Mouse (Mus musculus): Measurements from ENCODE around the gene Gpr37. TPM values are rescaled to one million over a fixed set of nuclear protein-coding genes. Genes with fewer than 3 reads are reported as not detected.
A peak's percentile ranks its signal among the peaks of the same experiment; 100 is the strongest.

Gene Gpr37
- polyA plus RNA-seq (2015; fragmentation: Nextera tagmentation; extraction: Ambion mirVana), result 2.5 and 2.9 TPM in 2 replicates

DNA sequence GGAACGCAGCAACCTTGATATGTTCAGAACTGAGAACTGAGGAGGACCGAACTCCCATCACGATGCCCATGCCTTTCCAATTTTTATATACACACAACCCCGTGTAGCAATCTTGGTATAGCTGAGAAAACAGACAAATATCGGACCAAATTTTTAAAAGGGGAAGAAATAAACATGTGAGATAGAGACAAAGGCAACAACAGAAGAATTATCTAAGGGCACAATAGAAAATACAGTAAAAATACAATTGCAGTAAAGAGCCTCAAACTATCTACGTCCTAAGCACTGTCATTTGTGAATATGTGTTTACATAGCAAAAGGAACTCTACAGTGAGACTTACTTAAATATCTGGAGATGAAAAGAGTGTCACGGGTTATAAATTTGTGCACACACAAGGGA, at the start of gene Gpr37:
TSS of gene Gpr37 (minus strand) at position 101 of the 400 bp plus-strand sequence.
- no peaks in the 10 kb centered on the region for H3K36me3 ChIP-seq
- H3K4me1 ChIP-seq, result peaks cover 8% of the 10 kb centered on the region
- peak within 1 kb of the TSS; percentile 2; the same call in 1 of the 2 replicates for H3K27ac ChIP-seq
- H3K9me3 ChIP-seq, result no peaks in the 10 kb centered on the region
- peak within 1 kb of the TSS; percentile 46 for H3K4me3 ChIP-seq (replicated peaks)
- no peak for ATAC-seq (ENCODE audit: insufficient read depth, low FRiP score, low read depth)
- H3K9ac ChIP-seq, result peak within 1 kb of the TSS; percentile 34; the same call in 1 of the 2 replicates
- peak within 1 kb of the TSS; percentile 82 for H3K4me2 ChIP-seq
- 34% methylated on average over 7 of the region's 7 CpGs for WGBS
- peaks cover 12% of the 10 kb centered on the region; the same call in 1 of the 2 replicates for H3K27me3 ChIP-seq (replicated peaks)

DNA sequence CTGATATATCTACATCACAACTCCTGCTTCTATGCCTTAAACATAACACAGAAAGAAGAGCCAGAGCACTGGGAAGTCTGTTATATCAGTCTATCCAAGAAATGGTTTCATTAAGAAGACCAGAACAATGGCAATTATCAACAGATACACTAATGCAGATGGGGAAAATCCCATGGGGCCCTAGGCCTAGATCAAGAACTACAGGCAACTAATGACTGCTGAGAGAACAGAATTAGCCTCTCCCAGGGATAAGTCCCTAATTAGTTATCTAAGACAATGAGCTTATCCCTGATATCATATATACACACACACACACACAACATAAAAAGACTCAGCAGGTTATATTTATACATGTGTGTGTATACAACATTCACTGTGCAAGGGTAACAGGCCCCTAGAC, 46.0 kb upstream of the Gpr37 start:
- H3K4me2 ChIP-seq, result no peak overlapping the region
- no peak overlapping the region for H3K27ac ChIP-seq
- no peaks in the 10 kb centered on the region for H3K27me3 ChIP-seq (replicated peaks)
- no peaks in the 10 kb centered on the region for H3K4me1 ChIP-seq
- no peaks in the 10 kb centered on the region for H3K9me3 ChIP-seq
- H3K9ac ChIP-seq, result no peak overlapping the region
- H3K4me3 ChIP-seq (replicated peaks), result no peak overlapping the region
- H3K36me3 ChIP-seq, result no peaks in the 10 kb centered on the region
- ATAC-seq (ENCODE audit: insufficient read depth, low FRiP score, low read depth), result no peak

DNA sequence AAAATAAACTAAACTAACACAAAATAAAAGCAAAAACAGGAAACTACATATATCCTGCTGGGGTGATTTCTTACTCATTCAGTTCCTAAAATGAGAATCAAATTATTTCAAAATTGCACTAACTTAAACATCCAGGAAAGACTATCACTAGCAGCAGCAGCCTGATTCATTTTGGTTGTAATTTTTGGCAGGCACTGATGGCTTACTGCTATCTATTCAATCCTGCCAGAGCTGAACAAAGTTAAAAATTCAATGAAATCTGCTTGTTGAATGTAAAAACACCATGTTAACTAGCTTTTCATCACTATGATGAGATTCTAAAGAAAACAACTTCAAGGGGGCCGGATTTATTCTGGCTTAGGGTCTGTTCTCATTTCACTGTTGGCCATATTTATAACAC, 36.0 kb upstream of the Gpr37 start:
- no peak overlapping the region for H3K4me3 ChIP-seq (replicated peaks)
- no peaks in the 10 kb centered on the region for H3K27me3 ChIP-seq (replicated peaks)
- 79% methylated on average over 1 of the region's 1 CpGs for WGBS
- no peak overlapping the region for H3K27ac ChIP-seq
- no peaks in the 10 kb centered on the region for H3K4me1 ChIP-seq
- ATAC-seq (ENCODE audit: insufficient read depth, low FRiP score, low read depth), result no peak
- no peak overlapping the region for H3K4me2 ChIP-seq
- H3K9me3 ChIP-seq, result no peaks in the 10 kb centered on the region
- no peak overlapping the region for H3K9ac ChIP-seq
- no peaks in the 10 kb centered on the region for H3K36me3 ChIP-seq

DNA sequence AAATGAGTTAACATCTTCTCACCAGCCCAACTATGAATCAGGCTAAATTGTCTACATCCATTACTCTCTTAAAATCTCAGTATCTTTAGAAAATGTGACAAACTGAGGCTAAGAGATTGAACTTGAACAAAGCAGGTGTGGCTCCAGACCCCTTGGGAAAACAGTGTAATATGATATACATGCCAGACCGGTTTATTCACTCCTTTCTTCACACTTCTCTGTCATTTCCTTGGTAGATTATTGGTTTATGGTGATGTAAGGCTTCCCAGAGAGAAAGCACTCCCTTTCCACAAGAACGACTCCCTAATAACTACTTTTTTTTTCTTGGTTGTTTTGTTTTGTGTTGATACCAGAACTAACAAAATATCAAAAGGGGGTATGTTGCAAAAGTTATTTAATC, 20.1 kb upstream of the Gpr37 start:
- H3K27ac ChIP-seq, result 0 out of 2 replicates have a peak overlapping the region, but pooled peaks have one; percentile 35
- H3K4me2 ChIP-seq, result no peak overlapping the region
- ATAC-seq (ENCODE audit: insufficient read depth, low FRiP score, low read depth), result peak; percentile 86
- H3K9me3 ChIP-seq, result no peaks in the 10 kb centered on the region
- H3K9ac ChIP-seq, result no peak overlapping the region
- no peaks in the 10 kb centered on the region for H3K36me3 ChIP-seq
- no peaks in the 10 kb centered on the region for H3K4me1 ChIP-seq
- no peak overlapping the region for H3K4me3 ChIP-seq (replicated peaks)
- H3K27me3 ChIP-seq (replicated peaks), result no peaks in the 10 kb centered on the region
- 25% methylated on average over 2 of the region's 2 CpGs for WGBS

DNA sequence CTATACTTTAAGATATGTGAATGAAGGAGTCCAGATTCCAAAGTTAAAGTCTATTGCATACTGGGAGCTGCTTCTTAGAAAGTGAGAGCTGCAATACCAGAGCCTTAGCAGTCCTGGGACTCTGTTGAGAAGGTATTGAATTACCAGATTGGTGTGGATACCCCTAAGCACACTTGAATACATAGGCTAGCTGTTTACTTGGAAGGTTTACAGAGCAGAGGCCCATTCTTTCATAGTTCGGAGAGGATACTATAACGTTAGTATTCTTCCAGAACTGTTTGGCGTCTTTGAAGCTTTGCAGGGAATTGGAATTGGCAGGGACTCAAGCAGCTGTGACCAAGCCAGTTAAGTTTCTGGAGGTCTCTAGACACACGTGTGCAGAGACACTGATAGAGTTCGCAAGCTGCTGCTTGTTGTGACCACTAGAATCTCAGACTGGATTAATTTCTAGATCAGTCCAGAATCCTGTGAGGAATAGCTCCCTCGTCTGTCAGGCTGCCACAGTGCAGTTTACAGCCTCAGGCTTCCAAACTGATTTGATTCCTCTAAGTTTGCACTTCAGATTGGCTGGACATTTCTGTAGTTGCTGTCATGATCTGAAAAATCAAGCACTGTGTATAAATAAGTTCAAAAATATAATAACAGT, 18.8 kb upstream of the Gpr37 start:
- H3K36me3 ChIP-seq, result no peaks in the 10 kb centered on the region
- no peaks in the 10 kb centered on the region for H3K9me3 ChIP-seq
- H3K4me3 ChIP-seq (replicated peaks), result no peak overlapping the region
- ATAC-seq (ENCODE audit: insufficient read depth, low FRiP score, low read depth), result peak; percentile 83
- 17% methylated on average over 6 of the region's 6 CpGs for WGBS
- H3K4me2 ChIP-seq, result no peak overlapping the region
- no peaks in the 10 kb centered on the region for H3K4me1 ChIP-seq
- no peaks in the 10 kb centered on the region for H3K27me3 ChIP-seq (replicated peaks)
- H3K27ac ChIP-seq, result no peak overlapping the region
- H3K9ac ChIP-seq, result no peak overlapping the region

DNA sequence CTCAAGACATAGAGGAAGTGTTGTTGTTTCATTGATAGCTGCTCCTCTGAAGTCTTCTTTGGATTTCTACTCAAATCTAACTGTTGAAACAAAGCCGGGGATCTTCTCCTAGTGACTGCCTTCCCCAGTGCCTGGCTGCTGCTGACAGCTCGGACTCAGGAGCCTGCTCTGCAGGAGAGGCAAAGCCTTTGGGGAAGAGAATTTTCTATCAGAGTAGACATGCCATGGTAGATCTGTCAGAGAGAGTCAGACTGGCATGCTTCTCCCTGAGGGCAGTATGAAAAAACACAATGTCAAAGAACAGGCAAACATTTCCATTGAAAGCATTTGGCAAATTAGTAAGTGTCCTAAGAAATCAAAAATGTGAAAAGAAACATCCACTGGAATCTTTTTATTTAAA, 9.4 kb upstream of the Gpr37 start:
- 45% methylated on average over 2 of the region's 2 CpGs for WGBS
- H3K27ac ChIP-seq, result no peak overlapping the region
- no peak for ATAC-seq (ENCODE audit: insufficient read depth, low FRiP score, low read depth)
- no peak overlapping the region for H3K4me3 ChIP-seq (replicated peaks)
- no peaks in the 10 kb centered on the region for H3K4me1 ChIP-seq
- H3K36me3 ChIP-seq, result no peaks in the 10 kb centered on the region
- H3K9me3 ChIP-seq, result no peaks in the 10 kb centered on the region
- no peak overlapping the region for H3K4me2 ChIP-seq
- no peak overlapping the region for H3K9ac ChIP-seq
- no peaks in the 10 kb centered on the region for H3K27me3 ChIP-seq (replicated peaks)

DNA sequence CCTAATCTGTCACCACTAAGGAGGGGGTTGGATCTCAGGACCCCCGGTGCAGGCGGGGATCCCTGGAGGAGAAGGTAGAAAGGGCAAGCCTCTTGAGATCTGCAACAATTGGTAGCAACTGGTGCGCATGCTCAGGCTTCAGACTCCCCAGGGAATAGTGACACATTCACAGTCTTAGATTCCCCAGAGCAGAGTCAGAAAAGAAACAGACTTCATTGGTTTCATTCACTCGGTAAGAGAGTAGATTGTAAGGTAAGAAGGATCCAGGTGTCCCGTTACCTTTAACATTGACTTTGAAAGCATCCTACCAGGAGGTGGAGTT, 284 bp downstream of the Gpr37 start:
- H3K27me3 ChIP-seq (replicated peaks), result peaks cover 12% of the 10 kb centered on the region; the same call in 1 of the 2 replicates
- H3K36me3 ChIP-seq, result no peaks in the 10 kb centered on the region
- 1% methylated on average over 5 of the region's 5 CpGs for WGBS
- H3K9ac ChIP-seq, result peak overlapping the region; percentile 34; the same call in 1 of the 2 replicates
- peak overlapping the region; percentile 82 for H3K4me2 ChIP-seq
- H3K4me1 ChIP-seq, result peaks cover 8% of the 10 kb centered on the region
- H3K4me3 ChIP-seq (replicated peaks), result peak overlapping the region; percentile 46
- no peak for ATAC-seq (ENCODE audit: insufficient read depth, low FRiP score, low read depth)
- H3K27ac ChIP-seq, result no peak overlapping the region
- no peaks in the 10 kb centered on the region for H3K9me3 ChIP-seq

DNA sequence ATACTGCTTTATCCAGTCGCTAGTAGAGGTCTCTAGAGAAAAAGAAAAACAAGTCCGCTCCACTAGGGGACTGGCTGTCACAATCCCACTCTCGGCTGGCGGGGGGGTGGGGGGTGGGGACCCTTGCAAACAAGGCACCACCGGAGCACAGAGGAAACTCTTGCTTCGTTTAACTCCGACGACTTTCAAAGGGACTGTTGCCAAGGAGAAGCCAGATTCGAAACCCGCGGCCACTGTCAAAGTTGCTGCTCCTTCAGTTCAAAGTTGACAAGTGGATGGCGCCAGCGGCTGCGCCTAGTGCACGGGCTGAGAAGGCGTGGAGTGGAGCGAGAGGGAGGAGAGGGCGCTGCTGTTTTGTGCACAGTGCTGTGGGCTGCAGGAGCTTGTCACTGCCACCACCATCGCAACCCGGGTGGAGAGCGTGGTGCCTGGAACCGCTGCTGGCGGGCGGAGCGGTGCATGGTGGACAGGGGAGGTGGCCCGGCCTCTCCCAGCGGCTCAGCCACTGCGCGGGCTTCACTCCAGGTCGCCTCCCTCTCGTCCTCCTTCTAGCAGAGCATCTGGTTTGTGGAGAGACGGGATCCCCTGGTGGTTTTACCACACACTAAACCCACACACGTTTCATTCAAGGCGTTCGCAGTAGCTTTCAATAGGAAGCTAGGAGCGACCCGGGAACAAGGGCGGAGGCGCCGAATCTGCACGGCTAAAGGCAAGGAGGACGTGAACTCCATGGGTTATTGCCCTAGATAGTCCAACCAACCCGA, 827 bp downstream of the Gpr37 start:
- Histone ChIP-seq H3K4me1 (peaks cover 8% of the 10 kb centered on the region), H3K9ac (peak overlapping the region; percentile 34; the same call in 1 of the 2 replicates), H3K27ac (peak overlapping the region; percentile 2; the same call in 1 of the 2 replicates), H3K4me2 (peak overlapping the region; percentile 82), H3K27me3 (replicated peaks) (peaks cover 12% of the 10 kb centered on the region; the same call in 1 of the 2 replicates), H3K36me3 (no peaks in the 10 kb centered on the region), H3K9me3 (no peaks in the 10 kb centered on the region), H3K4me3 (replicated peaks) (peak overlapping the region; percentile 46)
- WGBS, result under 1% methylated on average over 43 of the region's 43 CpGs
- ATAC-seq (ENCODE audit: insufficient read depth, low FRiP score, low read depth), result peak; percentile 74; the same call in 1 of the 2 replicates

DNA sequence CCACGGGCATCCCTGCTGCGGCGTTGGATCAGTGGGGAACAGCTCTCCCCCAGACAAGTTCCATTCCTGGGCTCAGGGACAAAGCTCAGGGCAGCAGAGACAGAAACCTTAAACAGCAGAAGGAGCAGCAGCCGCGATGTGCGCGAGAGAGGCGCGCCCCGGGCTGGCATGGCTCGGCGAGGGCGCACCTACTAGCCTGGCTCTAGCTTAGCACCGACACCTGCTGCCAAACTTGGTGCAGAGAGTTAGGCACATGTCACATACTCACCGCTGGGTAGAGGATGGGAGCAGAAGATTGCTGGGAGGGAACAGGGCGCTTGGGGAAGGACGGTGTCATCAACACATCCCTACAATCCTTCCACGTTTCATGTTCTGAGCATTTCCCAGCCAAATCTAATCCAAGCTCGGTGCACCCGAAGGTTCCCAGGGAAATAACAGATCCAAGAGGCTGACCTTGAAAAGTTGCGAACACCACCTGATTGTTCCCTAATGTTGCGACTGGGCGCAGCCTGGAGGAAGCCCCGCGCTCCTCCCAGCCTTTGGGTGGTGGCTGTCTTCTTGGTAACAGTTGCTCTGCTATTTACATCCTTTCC, 1.5 kb downstream of the Gpr37 start:
- ATAC-seq (ENCODE audit: insufficient read depth, low FRiP score, low read depth), result 0 out of 2 replicates have a peak, but pooled peaks have one; percentile 8
- no peaks in the 10 kb centered on the region for H3K9me3 ChIP-seq
- 1% methylated on average over 25 of the region's 25 CpGs for WGBS

DNA sequence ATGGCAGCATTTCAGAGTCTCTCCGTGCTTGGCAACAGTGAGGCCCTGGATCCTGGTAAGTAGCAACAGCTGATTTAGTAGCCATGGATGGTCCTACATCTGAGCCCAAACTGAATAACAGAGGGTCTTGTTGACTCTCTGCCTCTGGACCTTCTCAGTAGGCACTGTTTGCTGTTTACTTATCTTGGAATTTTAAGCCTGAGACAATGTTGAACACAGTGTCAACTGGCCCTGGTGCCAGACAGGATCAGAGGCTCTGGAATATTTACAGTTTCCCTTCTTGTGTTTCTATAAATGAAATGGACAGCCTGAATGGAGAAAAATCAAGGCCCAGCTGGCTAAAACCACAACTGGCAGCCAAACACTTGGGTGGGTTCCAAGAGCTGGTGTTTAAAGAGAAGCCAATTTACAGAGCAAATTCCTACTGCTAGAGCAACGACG, 3.7 kb downstream of the Gpr37 start:
- H3K27ac ChIP-seq, result no peak overlapping the region
- no peak overlapping the region for H3K9ac ChIP-seq
- peaks cover 12% of the 10 kb centered on the region; the same call in 1 of the 2 replicates for H3K27me3 ChIP-seq (replicated peaks)
- H3K4me2 ChIP-seq, result no peak overlapping the region
- WGBS, result 19% methylated on average over 3 of the region's 3 CpGs
- ATAC-seq (ENCODE audit: insufficient read depth, low FRiP score, low read depth), result no peak
- H3K4me1 ChIP-seq, result peaks cover 8% of the 10 kb centered on the region
- H3K36me3 ChIP-seq, result no peaks in the 10 kb centered on the region
- H3K4me3 ChIP-seq (replicated peaks), result peak overlapping the region; percentile 6; the same call in 1 of the 2 replicates
- H3K9me3 ChIP-seq, result no peaks in the 10 kb centered on the region

More for the DNA sequence above, 1.5 kb downstream of the Gpr37 start:
- H3K27me3 ChIP-seq (replicated peaks), result peaks cover 12% of the 10 kb centered on the region; the same call in 1 of the 2 replicates
- H3K4me3 ChIP-seq (replicated peaks), result peak overlapping the region; percentile 46
- peak overlapping the region; percentile 82 for H3K4me2 ChIP-seq
- no peaks in the 10 kb centered on the region for H3K36me3 ChIP-seq
- 0 out of 2 replicates have a peak overlapping the region, but pooled peaks have one; percentile 12 for H3K9ac ChIP-seq
- no peak overlapping the region for H3K27ac ChIP-seq
- peaks cover 8% of the 10 kb centered on the region for H3K4me1 ChIP-seq

DNA sequence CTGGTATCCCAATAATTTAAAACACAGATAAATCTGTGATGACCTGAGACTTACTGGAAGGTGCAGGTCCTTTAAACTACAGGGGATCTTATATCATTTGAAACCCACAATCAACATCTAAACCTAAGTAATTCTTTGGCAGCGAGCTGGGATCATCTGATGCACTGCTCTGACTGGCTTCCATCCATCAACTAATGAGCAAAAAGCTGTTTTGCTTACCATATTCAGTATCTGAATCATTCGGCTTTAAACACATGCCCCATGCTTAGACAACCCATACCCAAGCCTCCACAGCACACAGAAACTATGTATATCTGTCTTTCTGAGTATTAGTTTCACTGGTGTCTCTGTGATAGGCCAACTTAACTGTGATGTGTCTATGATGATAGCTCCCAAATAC, 6.1 kb downstream of the Gpr37 start:
- peaks cover 12% of the 10 kb centered on the region; the same call in 1 of the 2 replicates for H3K27me3 ChIP-seq (replicated peaks)
- H3K9ac ChIP-seq, result no peak overlapping the region
- H3K36me3 ChIP-seq, result no peaks in the 10 kb centered on the region
- H3K27ac ChIP-seq, result no peak overlapping the region
- peaks cover 8% of the 10 kb centered on the region for H3K4me1 ChIP-seq
- H3K4me3 ChIP-seq (replicated peaks), result no peak overlapping the region
- no peak overlapping the region for H3K4me2 ChIP-seq
- no peaks in the 10 kb centered on the region for H3K9me3 ChIP-seq
- ATAC-seq (ENCODE audit: insufficient read depth, low FRiP score, low read depth), result no peak
- WGBS, result 79% methylated on average over 2 of the region's 2 CpGs

DNA sequence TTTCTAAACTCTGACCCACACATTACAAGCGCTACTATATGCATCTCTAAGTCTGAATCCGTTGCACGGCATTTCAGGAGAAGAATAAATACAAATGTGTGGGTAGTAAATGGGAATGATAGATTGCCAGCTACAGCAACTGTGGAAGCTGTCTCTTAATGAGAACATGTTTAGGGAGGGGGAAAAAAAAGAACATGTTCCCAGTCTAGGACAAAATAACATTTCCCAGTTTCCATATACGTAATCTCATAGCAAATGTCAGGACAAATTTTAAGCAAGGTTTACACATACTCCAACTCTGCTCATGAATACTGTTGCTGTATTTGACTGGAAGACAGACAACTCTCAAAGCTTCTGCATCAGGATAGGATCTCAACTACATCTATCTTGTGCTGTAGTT, 15.4 kb downstream of the Gpr37 start:
- Histone ChIP-seq H3K4me3 (replicated peaks) (no peak overlapping the region), H3K9me3 (no peaks in the 10 kb centered on the region), H3K27me3 (replicated peaks) (no peaks in the 10 kb centered on the region), H3K27ac (no peak overlapping the region), H3K4me2 (no peak overlapping the region), H3K36me3 (no peaks in the 10 kb centered on the region), H3K9ac (no peak overlapping the region), H3K4me1 (no peaks in the 10 kb centered on the region)
- 87% methylated on average over 4 of the region's 4 CpGs for WGBS
- ATAC-seq (ENCODE audit: insufficient read depth, low FRiP score, low read depth), result no peak
